Mouse (Mus musculus): Measurements from ENCODE around the gene Rnasek.

Rnasek gene

DNA sequence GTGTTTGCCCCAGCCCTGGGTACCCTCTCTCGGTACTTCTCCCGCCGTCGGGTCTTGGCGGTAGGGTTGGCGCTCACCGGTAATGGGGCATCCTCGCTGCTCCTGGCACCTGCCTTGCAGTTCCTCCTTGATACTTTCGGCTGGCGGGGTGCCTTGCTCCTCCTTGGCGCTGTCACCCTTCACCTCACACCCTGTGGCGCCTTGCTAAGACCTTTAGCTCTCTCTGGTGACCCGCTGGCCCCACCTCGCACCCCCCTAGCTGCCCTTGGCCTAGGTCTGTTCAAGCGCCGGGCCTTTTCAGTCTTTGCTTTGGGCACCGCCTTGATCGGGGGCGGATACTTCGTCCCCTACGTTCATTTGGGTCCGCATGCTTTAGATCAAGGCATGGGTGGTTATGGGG, 24.3 kb downstream of the Rnasek start:
- DNase-seq, result peak; percentile 72

DNA sequence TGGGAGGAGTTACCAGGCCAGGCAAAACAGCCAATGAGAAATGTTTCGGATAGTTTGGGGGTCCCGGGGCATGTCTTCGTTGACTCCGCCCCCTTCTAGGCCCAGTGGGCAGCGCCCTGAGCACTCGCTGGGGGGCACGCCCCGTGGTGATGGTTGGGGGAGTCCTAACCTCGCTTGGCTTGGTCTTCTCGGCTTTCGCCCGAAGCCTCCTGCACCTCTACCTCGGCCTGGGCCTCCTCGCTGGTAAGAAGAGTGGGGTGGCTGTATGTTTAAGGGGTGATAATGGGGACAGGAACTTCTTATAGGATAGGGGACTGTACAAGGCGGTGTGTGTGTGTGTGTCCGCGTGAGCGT, 24.8 kb downstream of the Rnasek start:
- DNase-seq, result no peak

DNA sequence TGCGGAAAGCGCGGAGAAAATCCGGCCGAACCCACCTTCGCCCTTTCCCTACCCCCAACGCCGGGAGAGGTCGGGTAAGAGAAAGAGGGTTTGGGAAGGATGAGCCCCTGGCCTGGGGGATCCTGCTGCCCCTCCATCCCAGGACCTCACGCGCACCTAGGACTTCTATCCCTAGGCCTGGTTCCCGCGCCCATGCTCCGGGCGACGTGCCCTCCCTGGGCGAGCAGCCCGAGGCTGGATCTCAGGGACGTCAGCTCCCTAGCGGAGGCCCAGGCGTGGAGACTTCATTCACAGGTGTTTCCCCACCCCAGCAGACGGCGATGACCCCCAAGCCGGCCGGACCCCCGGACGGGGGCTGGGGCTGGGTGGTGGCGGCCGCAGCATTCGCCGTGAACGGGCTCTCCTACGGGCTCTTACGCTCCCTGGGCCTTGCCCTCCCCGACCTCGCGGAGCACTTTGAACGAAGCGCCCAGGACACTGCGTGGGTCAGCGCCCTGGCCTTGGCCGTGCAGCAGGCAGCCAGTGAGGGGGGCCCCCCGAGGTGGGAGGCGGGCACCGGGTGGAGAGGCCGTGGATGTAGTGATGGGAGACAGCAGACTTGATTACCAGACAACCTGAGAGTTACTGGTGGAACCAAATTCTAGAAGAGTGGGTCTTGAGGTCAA, 25.3 kb downstream of the Rnasek start:
- DNase-seq, result peak; percentile 84

DNA sequence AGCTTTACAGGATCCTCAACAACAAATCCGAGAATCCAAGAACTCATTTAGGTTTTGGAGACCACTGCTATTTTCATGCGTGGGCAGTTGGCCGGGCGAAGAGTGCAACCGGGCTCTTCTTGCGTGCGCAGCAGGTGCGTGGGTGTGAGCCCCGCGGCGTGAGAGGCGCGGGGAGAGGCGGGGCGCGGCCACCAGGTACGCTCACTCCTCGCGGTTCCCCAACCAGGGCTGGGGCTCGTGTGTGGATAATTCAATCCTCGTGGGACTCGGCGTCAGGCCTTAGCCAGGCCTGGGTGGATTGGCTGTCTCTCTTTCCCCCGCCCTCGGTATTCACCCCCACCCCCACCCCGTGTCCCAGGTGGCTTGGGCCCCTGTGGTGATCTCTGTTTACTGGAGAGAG, 25.9 kb downstream of the Rnasek start:
- no peak for DNase-seq

DNA sequence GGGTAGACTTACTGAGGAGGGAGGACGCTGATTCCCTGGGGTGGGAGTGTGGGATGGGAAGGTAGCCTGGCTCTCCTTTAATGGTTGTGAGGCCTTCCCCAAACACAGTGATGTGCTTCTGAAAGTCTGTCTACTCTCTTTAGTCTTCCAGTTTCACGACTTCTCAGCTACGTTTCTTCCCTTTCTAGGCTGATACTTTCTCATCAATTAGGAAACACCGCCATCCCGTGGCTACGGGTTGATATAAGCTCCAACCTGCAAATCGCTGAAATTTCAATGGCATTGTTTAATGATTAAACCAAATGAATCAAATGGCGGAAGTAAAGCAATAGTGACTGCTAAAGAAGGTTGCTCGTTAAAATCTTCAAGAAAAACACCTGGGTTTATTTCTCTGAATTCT, 26.7 kb downstream of the Rnasek start:
- peak; percentile 82 for DNase-seq

DNA sequence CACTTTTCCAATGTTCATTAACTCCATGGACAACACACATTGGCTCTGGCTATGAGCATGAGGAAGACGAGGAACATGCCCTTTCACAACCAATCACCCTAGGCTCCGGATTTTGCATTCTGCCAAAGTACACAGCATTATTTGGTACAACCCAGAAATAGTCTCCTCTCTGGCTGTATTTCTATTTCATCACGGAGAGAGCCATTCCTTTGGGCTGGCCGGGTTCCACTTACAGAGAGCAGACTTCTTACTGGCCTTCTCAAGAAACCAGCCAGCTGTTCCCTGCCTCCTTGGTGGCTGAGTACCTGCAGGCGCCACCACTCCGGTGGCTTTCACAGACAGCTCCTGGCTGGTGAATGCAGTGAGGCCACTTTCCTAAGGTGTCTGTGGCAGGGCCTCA, 27.2 kb downstream of the Rnasek start, which contains the start of gene Slc16a11:
Slc16a11 (plus strand) TSS at position 330 of the 400 bp plus-strand sequence.
- no peak for DNase-seq

DNA sequence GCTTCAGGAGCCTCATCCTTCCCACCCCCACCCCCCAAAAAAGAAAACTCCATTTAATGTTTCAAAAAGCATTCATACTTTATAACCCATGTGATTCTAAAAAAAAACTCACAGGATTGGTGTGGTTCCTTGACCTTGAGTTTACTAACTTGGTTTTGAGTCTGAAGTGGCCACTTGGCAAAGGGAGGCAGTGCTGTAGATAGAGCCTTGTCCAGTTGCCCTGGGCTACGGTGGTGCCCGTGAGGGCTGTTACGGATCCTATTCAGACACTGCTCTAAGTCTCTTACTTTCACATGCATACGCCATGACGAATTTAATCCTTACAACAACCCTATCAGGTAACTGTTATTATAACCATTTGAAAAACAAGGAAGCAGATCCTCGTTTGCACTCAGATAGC, 27.7 kb downstream of the Rnasek start:
- DNase-seq, result no peak

DNA sequence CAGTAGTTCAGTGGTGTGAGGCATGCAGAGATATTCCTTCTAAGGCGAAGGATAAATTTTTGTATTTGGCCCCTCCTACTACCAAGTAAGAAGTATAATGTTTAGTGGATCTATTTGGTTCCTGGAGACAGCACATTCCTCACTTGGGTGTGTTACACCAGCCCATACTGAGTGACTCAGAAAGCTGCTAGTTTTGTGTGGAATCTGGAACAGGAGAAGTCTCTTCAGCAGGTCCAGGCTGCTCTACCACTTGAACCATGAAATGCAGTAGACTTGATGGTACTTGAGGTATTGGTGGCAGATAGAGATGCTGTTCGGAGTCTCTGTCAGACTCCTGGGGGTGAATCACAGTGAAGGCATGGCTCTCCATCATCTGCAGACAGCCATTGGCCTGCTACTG, 29.0 kb downstream of the Rnasek start:
- DNase-seq, result no peak

DNA sequence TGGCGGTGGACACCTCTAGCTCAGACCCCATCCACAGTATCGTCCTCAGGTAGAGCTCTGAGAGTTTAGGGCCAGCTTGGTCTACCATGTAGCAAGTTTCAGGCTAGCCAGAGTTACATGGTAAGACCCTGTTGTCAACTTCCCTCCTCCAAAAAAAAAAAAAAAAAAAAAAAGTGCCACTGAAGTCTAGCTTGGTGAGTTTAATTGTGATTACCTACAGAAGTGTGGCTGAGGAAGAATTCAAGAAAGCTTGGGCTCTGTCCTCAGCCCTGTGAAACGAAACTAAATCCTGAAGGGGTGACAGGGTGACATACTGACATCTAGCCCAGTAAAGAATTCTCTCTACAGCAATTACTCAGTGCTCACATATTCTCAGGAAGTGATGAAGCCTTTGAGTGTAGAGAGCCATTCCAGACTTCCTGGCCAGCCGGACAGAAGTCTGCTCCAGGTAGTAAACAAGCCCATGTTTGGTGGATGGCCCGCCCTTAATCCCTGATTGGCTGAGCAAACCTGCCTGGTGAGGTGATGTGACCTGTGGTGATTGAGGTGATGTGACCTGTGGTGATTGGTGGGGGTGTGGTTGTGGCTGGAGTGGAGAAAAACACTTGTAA, 30.8 kb downstream of the Rnasek start:
- no peak for DNase-seq

DNA sequence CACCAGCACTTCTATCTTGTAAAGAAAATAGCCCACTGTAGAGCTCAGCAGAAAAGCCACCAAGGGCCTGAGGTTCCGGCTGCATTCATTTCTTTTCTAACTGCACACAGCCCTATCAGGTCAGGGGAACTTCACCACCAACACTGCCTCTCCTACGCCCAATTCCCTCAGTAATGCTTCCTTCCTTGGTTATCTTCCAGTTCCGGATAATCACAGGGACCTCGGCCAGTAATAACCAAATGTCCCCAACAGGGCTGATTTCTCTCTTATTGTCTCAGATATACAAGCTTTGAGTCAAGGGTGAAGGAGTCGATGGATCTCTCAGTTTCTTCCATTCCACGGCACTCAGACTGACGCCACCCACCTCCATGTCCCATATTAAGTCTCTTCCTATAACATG, 32.4 kb downstream of the Rnasek start:
- no peak for DNase-seq

DNA sequence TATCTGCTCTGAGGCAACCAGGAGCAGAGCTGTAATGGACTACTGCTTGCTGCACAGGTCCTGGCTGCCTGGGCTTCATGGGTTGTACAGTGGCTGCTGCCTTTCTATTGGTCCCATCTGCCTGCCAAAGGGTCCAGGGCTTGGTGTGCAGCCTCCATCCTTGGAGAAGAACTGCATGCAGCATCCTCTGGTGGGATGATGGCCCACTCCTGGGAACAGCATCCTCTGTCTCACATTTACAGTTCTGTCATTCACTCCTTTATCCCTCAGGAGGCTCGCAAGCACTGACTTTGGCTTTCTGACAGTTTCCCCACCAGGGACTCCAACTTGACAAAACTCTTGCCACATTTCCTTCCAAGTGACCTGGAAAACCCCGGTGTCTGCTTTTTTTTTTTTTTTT, 32.8 kb downstream of the Rnasek start:
- DNase-seq, result no peak

DNA sequence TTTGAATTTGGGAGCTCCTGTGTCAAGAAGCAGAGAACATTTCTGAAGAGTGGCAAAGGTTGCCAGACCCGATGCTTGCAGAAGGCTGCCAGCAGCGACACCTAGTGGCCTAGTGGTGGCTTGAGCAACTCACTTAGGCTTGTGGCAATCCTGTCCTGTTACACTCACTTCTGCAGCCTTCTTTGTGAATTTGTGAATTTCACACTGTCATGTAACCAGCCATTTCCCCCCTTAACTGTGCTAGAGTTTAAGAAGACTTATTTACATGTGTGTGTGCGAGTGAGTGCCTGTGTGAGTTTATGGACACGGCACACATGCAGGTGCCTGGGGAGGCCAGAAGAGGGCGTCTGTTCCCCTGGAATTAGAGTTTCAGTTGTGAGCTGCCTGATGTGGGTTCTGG, 38.0 kb downstream of the Rnasek start:
- peak; percentile 78 for DNase-seq

DNA sequence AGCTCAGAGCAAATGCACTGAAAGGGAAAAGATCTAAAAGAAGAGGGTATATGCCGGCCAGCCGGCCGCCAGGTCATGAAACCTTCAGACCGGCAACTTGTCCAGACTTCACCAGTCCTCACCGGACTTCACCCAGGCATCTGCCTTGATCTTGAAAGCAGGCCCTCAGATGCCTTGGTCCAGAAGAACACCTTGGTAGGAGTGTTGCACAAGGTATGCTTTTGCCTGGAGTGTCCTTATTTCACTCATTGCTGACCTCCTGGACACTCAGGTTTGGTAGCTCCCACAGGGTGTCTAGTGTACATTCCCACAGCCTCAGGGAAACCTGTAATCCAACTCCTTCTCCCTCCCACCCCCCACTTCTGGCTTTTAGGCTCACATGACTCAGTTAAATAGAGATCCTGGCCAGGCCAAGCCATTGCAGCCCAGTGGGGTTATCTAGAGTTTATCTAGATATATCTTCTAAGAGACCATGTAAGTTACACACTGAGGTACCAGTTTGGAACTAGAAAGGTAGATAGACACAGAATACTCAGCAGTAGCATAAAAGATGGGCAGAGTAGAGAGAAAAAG, 39.5 kb downstream of the Rnasek start:
- no peak for DNase-seq

DNA sequence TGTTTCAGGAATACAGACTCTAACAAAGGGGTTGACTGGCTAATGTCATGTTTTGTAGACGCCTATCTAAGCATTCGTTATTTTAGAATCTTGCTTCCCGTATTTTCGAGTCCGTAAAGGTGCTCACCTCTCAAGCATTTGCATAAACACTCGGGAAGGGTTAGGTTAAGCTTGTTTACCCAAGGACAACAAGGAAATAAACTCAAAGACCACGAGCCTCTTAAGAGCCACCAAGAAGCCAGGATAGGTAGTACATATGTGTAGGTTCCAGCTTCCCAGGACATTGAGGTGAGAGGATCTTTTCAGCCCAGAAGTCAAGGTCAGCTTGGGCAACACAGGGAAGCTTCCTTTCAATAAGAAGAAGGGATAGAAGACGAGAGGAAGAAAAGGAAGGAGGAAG, 40.5 kb downstream of the Rnasek start:
- DNase-seq, result no peak

DNA sequence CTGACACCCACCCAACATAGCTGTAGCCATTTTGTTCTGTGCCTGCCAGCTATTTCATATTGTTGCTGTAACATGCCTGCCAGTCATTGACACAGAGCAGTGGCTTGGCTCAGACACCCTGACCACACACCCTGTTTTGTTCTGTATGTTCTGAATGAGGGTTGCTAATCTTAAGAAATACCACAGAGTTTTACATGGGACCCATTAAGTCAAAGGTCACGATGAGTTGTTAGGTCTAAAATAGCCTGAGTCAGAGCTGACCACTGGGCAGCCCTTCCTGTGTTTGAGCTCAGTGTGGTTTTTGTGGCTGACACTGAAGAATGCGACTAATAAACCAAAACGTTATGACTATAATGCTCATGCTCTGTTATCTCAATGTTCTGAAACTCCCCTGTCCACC, 41.3 kb downstream of the Rnasek start:
- no peak for DNase-seq

DNA sequence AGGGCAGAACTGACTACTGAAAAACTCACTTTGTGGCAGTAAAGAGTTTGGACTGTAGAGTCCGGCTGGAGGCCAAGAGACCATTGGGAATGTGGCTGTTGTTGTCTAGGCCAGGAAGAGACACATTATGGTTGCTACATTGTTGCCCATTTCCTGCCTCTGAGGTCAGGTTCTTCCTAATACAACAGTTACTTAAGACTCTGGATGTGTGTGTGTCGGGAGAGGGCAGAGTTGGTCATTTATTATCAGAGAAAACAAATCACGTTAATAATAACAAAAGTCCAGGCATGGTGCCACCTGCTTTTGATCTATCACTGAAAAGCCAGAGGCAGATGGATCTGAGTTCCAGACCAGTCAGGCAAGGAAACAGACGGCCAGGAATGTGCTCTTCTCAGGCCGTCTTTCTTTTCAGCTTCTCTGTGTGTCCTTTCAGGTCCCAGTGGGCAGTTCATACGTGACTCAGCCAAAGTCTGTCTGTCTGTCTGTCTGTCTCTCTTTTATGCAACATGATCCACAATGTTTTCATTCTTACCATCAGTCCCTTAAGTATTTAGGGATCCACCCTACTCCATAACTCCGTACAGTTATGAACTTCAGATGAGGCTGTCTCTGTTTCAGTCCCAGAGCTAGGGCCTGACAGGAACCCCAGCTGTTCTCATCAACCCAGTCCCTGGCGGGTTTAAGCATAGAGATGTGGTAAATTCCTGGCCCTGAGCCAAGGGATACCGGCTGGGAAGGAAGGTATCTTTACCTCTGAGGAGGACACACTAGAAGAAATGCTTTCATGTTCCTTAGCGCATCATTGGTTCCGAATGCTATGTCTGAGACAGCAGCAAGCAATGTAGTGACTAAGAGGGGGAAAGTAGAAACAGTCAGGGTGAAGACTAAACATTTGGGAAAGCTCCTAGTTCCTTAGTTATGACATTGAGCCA, 46.0 kb downstream of the Rnasek start:
- peak; percentile 42 for DNase-seq

DNA sequence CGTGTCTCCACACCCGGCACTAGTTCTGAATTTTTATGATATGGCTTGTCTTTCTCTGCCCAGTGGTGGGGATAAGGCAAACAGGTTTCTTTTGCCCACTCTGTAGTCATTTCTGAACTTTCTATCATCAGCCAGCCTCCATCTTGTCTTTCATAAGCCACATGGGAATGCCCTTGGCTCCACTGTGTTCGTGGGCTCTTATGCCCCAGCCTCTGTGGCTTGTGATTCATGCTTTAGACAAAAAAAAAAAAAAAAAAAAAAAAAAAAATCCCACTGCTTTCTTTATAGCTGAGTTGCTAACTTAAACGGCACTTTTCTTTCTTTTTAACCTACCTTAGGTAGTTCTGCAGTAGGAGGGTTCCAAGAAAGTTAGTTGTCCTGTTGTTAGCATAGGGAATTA, 47.5 kb downstream of the Rnasek start:
- no peak for DNase-seq

DNA sequence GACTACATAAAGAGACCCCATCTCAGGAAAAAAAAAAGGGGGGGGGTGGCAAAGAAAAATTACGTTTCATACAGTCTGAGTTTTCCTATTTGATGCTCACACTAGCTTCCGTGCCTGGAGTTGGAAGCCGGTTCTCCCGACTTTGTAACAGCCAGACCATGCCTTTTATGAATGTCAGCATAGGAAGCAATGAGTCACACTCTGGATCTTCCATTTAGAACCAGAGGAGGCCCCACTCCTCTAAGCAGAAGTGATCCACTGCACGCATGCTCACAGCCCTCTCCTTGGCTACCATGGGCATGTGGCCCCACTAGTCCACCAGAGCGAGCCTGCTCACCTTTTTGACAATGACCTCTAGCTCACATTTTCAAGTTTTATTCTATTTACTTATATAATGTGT, 48.5 kb downstream of the Rnasek start:
- DNase-seq, result no peak

DNA sequence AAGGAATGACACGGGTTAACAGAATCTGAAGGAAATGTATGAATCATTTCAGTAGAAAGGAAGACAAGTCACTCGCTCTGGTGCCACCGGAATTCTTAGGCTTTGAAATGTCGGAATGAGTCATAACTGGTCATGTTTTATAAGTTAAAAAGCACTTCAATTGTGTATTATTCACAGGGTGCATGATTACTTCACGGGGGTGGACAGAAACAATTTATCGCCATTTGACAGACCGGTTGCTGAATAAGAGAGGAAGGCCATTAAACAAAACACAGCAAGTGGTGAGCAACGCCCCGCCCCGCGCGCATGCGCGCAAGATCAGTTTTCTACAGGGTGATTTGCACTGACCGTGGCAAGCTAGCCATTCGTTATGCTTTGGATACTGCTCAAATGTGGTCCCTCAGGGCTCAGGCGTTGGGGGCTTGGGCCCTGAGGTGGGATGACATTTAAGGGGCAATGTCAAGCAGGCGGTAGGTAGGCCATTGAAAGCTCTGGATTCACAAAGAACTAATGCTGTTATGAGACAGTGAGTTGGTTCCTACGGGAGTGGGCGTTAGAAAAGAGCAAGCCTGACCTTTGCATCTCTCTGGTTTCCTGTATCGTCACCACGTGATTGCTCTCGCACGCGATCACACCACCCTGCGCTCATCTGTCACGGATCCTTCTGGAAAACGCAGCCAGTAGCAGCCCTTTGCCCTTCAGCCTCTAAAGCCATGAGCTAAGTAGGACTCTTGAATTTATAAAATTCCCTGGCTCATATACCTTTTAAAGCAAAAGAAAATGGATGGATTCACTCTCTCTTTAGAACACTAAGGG, 50.1 kb downstream of the Rnasek start:
- no peak for DNase-seq
